Mouse (Mus musculus) heart, embryonic 11.5 days (tissue): ENCODE results near the gene Arid3c. TPM values are rescaled to one million over a fixed set of nuclear protein-coding genes. Genes with fewer than 3 reads are reported as not detected.

Experiments used
- ATAC-seq: fragments of 200-750 bp; cut with Nextera tagmentation; replicated peaks from 2 replicates; pipeline ENCODE4 v1.8.0; 2017; ENCODE audit warnings: moderate library complexity; ENCODE audit not compliant: insufficient number of reproducible peaks, low FRiP score, low TSS enrichment
- H3K27ac ChIP-seq: fragments of 300-500 bp; sonication (generic); 2 replicates; pipeline ENCODE4 v1.5.1; 2014; ENCODE audit warnings: mild to moderate bottlenecking, low read depth, low read length
- H3K27me3 ChIP-seq: fragments of 300-500 bp; sonication (generic); 2 replicates; pipeline ENCODE4 v1.6.1; 2014; ENCODE audit warnings: mild to moderate bottlenecking, low read length, mixed read lengths; ENCODE audit not compliant: control insufficient read depth, insufficient read depth
- H3K36me3 ChIP-seq: fragments of 300-500 bp; sonication (generic); 2 replicates; pipeline ENCODE4 v1.6.1; 2014; ENCODE audit warnings: mild to moderate bottlenecking, low read length, moderate library complexity, mixed read lengths; ENCODE audit not compliant: control insufficient read depth, insufficient read depth
- H3K4me1 ChIP-seq: fragments of 300-500 bp; sonication (generic); 2 replicates; pipeline ENCODE4 v1.6.1; 2014; ENCODE audit warnings: low read length; ENCODE audit not compliant: control insufficient read depth, insufficient read depth
- H3K4me2 ChIP-seq: fragments of 300-500 bp; sonication (generic); 2 replicates; pipeline ENCODE4 v1.6.1; 2014; ENCODE audit warnings: mild to moderate bottlenecking, moderate library complexity
- H3K4me3 ChIP-seq: fragments of 300-500 bp; sonication (generic); 2 replicates; pipeline ENCODE4 v1.5.1; 2014; ENCODE audit warnings: low read depth, low read length
- H3K9ac ChIP-seq: fragments of 300-500 bp; sonication (generic); 2 replicates; pipeline ENCODE4 v1.6.1; 2014; ENCODE audit warnings: mild to moderate bottlenecking, low read depth, low read length, moderate library complexity
- H3K9me3 ChIP-seq: fragments of 300-500 bp; sonication (generic); replicated peaks from 2 replicates; pipeline ENCODE4 v1.6.1; 2016; ENCODE audit warnings: low read length; ENCODE audit not compliant: control insufficient read depth
- WGBS: fragments of 180-500 bp; shearing (Covaris S2); extraction: QIAGEN DNeasy Blood & Tissue Kit; methylation state at CpG from one replicate; pipeline ENCODE4 v1.1.7; 2014; ENCODE audit not compliant: insufficient replicate concordance; 5-methylcytosine and 5-hydroxymethylcytosine counted together
- polyA plus RNA-seq: library from polyadenylated mRNA; unstranded; fragments of >200 nt; fragmentation: Nextera tagmentation; extraction: Ambion mirVana; gene quantifications from 2 replicates; pipeline ENCODE4 v1.2.1, GENCODE M21; 2014

Arid3c gene
- polyA plus RNA-seq, 1 experiment from 2014 or later = not detected

GRCm38 (mm10) chr4:41740380-41741157 is 9.6 kb upstream of the Arid3c start:
- 0 out of 2 replicates have a peak, but pooled peaks cover 2% of the 10 kb centered on the region for H3K36me3 ChIP-seq
- H3K4me3 ChIP-seq = peak overlapping the region; percentile 76
- peaks cover 7% of the 10 kb centered on the region; the same call in 1 of the 2 replicates for H3K4me1 ChIP-seq
- H3K27ac ChIP-seq = peak overlapping the region; percentile 82
- H3K4me2 ChIP-seq = peak overlapping the region; percentile 97
- H3K9ac ChIP-seq = peak overlapping the region; percentile 87
- 0 out of 2 replicates have a peak, but pooled peaks cover under 1% of the 10 kb centered on the region for H3K9me3 ChIP-seq
- ATAC-seq = peak; percentile 78
- H3K27me3 ChIP-seq = no peaks in the 10 kb centered on the region
- 1% methylated on average over 48 of the region's 48 CpGs for WGBS

GRCm38 (mm10) chr4:41739260-41739659 is 8.3 kb upstream of the Arid3c start:
- ATAC-seq = no peak
- H3K27ac ChIP-seq = no peak overlapping the region
- H3K9ac ChIP-seq = no peak overlapping the region
- WGBS = 95% methylated on average over 13 of the region's 13 CpGs
- H3K27me3 ChIP-seq = peaks cover 4% of the 10 kb centered on the region; the same call in 1 of the 2 replicates
- 0 out of 2 replicates have a peak, but pooled peaks cover 2% of the 10 kb centered on the region for H3K9me3 ChIP-seq
- no peak overlapping the region for H3K4me2 ChIP-seq
- peaks cover 7% of the 10 kb centered on the region; the same call in 1 of the 2 replicates for H3K4me1 ChIP-seq
- H3K4me3 ChIP-seq = no peak overlapping the region
- 0 out of 2 replicates have a peak, but pooled peaks cover 2% of the 10 kb centered on the region for H3K36me3 ChIP-seq

GRCm38 (mm10) chr4:41738256-41738603 is 7.3 kb upstream of the Arid3c start:
- H3K9me3 ChIP-seq = 0 out of 2 replicates have a peak, but pooled peaks cover 2% of the 10 kb centered on the region
- H3K9ac ChIP-seq = no peak overlapping the region
- no peak for ATAC-seq
- H3K4me3 ChIP-seq = no peak overlapping the region
- H3K4me2 ChIP-seq = no peak overlapping the region
- H3K27me3 ChIP-seq = peaks cover 6% of the 10 kb centered on the region
- H3K4me1 ChIP-seq = peaks cover 7% of the 10 kb centered on the region; the same call in 1 of the 2 replicates
- 74% methylated on average over 1 of the region's 1 CpGs for WGBS
- no peak overlapping the region for H3K27ac ChIP-seq
- H3K36me3 ChIP-seq = 0 out of 2 replicates have a peak, but pooled peaks cover 2% of the 10 kb centered on the region

- Histone ChIP-seq H3K36me3 (0 out of 2 replicates have a peak, but pooled peaks cover 2% of the 10 kb centered on the region), H3K27ac (no peak overlapping the region), H3K9ac (no peak overlapping the region), H3K4me2 (no peak overlapping the region), H3K4me3 (no peak overlapping the region), H3K4me1 (peaks cover 7% of the 10 kb centered on the region; the same call in 1 of the 2 replicates), H3K9me3 (0 out of 2 replicates have a peak, but pooled peaks cover 2% of the 10 kb centered on the region), H3K27me3 (peaks cover 11% of the 10 kb centered on the region)
- WGBS = 46% methylated on average over 8 of the region's 8 CpGs
- ATAC-seq = no peak
Observed at GRCm38 (mm10) chr4:41737602-41738255, 6.8 kb upstream of the Arid3c start.

- Histone ChIP-seq H3K27ac (no peak overlapping the region), H3K9me3 (no peaks in the 10 kb centered on the region), H3K36me3 (no peaks in the 10 kb centered on the region), H3K9ac (no peak overlapping the region), H3K27me3 (peaks cover 80% of the 10 kb centered on the region), H3K4me1 (peaks cover 11% of the 10 kb centered on the region; the same call in 1 of the 2 replicates), H3K4me3 (no peak overlapping the region), H3K4me2 (no peak overlapping the region)
- 11% methylated on average over 20 of the region's 20 CpGs for WGBS
- no peak for ATAC-seq
Observed at GRCm38 (mm10) chr4:41726826-41727621, 3.9 kb downstream of the Arid3c start.

- Histone ChIP-seq H3K4me1 (peaks cover 11% of the 10 kb centered on the region; the same call in 1 of the 2 replicates), H3K9ac (peak within 1 kb of the TSS; percentile 83), H3K4me2 (peak within 1 kb of the TSS; percentile 90), H3K27me3 (peaks cover 44% of the 10 kb centered on the region), H3K27ac (no peak within 1 kb of the TSS), H3K4me3 (peak within 1 kb of the TSS; percentile 82), H3K9me3 (no peaks in the 10 kb centered on the region), H3K36me3 (peaks cover 11% of the 10 kb centered on the region)
- WGBS = under 1% methylated on average over 27 of the region's 27 CpGs
- peak; percentile 93 for ATAC-seq
Observed at GRCm38 (mm10) chr4:41722918-41723351, 8.0 kb downstream of the Arid3c start, which contains the start of gene Dctn3. TSS of gene Dctn3 (minus strand) at chr4:41723170.

GRCm38 (mm10) chr4:41716834-41717233 is 14.1 kb downstream of the Arid3c start:
- Histone ChIP-seq H3K4me2 (no peak overlapping the region), H3K9me3 (no peaks in the 10 kb centered on the region), H3K4me3 (no peak overlapping the region), H3K27me3 (no peaks in the 10 kb centered on the region), H3K9ac (no peak overlapping the region), H3K36me3 (peaks cover 13% of the 10 kb centered on the region), H3K27ac (no peak overlapping the region), H3K4me1 (peaks cover 9% of the 10 kb centered on the region)
- no peak for ATAC-seq
- WGBS = 47% methylated on average over 6 of the region's 6 CpGs

GRCm38 (mm10) chr4:41715596-41715995 is 15.3 kb downstream of the Arid3c start:
- ATAC-seq = no peak
- WGBS = 85% methylated on average over 5 of the region's 5 CpGs
- peaks cover 13% of the 10 kb centered on the region for H3K36me3 ChIP-seq

More at GRCm38 (mm10) chr4:41715596-41715995, 15.3 kb downstream of the Arid3c start:
- Histone ChIP-seq H3K4me3 (no peak overlapping the region), H3K9me3 (no peaks in the 10 kb centered on the region), H3K27me3 (no peaks in the 10 kb centered on the region), H3K4me2 (no peak overlapping the region), H3K27ac (no peak overlapping the region), H3K9ac (no peak overlapping the region), H3K4me1 (peaks cover 10% of the 10 kb centered on the region)
